Mouse (Mus musculus) megakaryocyte, adult 5-6 weeks (primary cell): Measurements from ENCODE around the gene Flrt2. TPM values are rescaled to one million over a fixed set of nuclear protein-coding genes. Genes with fewer than 3 reads are reported as not detected.

Experiments
- ATAC-seq: 2 replicates; pipeline ENCODE4 v1.8.0; 2016; ENCODE audit warnings: mild to moderate bottlenecking, inconsistent platforms; ENCODE audit not compliant: poor library complexity, severe bottlenecking
- total RNA-seq, 2 experiments: library from RNA; stranded (forward) in 1 of 2; stranded (reverse) in 1 of 2; fragments of 153-499, 151-499 nt in 1 of 2; fragments of 221-1000, 200-1000 nt in 1 of 2; gene quantifications; 2 replicates each; pipeline versions ENCODE4 v1.2.3 to v1.2.4; 2015 to 2017

Flrt2 gene
- total RNA-seq, 2 experiments from 2014 or later, result 0.02 TPM; not detected in 1

DNA sequence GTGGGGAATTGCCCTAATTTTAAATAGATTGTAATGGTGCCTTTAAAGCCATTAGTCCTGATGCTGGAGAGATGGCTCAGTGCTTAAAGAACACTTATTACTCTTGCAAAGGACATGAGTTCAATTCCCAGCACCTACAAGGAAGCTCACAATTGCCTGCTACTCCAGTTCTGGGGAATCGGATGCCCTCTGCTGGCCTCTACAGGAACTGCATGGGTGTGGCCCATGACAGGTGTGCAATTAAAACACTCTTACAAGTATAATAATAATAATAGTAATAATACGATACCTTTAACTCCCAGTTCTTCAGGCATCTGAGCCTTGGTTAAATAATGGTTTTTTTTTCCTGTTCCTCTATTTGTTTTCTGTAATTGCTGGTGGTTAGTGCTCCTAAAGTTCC lies 31.2 kb downstream of the Flrt2 start:
- 0 out of 2 replicates have a peak, but pooled peaks have one; percentile 27 for ATAC-seq

DNA sequence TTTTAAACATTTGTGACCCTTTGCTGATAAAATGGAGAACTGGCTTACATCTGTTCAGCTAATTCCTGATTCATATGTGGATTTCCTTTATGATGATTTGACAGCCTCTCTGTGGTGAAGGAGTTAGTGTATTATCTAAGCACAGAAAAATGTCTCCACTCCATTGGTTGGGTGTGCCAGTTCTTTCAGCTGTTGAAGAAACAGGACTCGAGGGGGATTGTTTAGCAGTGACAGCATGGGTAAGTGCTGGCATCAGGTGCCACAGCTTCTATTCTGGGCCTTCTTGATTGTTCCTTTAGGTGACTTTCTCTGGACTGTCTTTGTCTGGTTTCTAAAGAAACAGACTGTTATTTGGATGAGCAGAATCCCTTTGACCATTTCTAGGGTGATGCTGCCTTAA lies 42.0 kb downstream of the Flrt2 start:
- no peak for ATAC-seq

DNA sequence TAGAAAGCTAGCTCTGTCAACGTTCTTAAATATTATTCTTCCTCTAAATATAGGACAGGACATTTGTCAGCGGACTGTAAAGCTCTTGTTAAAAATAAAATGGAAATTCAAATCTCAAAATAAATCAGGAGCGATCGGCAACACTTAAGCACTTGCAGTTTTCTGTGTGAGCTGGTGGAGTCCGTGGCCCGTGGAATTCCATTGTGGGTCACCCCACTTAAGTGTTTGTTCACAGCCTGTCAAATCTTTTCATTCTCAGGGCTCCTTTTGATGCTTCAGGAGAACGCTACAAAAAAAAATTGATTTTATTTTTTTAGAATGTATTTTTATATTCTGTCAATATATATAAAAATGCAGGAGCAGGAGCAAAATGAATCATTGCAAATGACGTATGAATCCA lies 45.5 kb downstream of the Flrt2 start:
- ATAC-seq, result no peak

DNA sequence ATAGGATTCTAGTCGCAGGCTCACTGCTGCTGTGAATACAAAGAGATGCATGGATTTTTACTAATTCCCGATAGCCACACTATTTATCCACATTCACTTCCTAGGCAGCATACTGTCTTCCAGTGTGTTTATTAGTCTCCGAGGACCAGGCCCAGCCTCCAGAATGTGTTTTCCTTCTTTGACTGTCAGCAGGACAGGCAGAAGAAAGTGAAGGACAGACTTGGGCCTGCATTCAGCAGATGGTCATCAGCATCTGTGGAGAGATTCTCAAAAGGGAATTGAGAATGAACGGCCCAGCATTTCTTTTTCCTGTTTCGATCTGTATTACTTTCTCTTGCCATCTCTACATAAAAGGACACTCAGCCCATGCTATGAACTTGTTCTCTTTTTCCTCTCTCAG lies 46.0 kb downstream of the Flrt2 start:
- ATAC-seq, result peak; percentile 57

DNA sequence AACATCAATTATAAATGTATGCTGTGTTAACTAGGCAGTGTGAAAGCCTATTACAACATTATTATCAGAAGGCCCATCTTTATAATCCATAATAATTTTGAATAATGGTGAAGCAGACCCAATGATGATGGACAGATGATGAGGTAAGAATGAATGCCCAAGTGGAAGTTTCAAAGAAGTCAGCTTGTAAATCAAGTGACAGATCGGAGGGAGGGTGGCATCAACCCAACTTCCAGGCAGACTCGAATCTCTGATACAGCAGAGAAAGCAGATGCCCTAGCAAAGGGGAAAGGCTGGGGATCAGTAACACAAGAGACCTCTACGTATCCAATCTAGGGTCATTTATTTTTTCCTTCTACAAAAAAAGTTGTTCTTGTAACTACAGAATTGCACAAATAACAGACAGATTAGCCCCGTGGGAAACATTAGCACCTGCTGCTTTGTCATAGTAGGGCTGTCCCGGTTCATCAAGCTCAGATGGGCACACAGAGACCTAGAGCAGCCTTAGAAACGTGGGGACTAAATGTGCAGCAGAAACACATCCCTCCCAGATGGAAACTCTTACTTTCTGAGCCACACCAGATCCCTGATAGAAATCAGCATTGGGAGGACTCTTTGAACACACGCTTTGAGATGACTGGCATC lies 46.6 kb downstream of the Flrt2 start:
- no peak for ATAC-seq

DNA sequence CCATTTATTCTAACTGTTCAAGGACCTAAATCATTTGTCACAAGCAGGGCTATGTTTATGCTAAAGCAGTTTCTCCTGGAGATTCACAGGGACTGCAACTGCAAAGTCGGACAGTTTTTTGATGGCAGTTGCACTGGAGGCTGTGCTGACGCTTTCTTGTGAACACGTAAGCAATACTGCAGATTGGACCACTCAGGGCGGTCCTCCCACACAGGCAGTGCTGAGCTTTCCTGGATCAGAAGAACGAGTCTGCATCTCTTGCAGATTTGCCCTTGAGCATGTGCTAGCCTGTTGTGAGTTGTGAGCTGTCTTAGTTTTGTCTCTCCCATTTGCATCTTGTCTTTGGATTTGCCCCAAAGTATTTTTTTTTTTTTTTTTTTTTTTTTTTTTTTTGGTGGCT lies 47.7 kb downstream of the Flrt2 start:
- ATAC-seq, result no peak

DNA sequence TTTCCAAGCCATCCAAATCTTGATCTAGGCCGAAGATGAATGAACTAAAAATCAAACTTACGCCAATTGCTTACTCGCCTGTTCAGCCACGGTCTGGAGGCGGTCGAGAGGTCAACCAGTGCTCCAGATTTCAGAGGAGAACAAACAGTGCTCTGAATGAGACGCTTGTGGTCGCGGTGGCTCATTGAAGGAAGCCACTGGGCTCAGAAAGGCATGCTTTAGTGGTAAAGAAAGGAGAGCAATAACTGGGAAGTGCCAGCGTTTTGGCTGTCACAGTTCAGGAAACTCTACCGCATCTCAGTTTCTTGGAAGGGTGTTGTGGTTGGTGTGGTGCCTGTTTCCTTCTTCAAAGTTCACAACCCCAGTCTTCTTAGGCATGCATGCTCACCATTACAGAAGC lies 49.3 kb downstream of the Flrt2 start:
- peak; percentile 55 for ATAC-seq

DNA sequence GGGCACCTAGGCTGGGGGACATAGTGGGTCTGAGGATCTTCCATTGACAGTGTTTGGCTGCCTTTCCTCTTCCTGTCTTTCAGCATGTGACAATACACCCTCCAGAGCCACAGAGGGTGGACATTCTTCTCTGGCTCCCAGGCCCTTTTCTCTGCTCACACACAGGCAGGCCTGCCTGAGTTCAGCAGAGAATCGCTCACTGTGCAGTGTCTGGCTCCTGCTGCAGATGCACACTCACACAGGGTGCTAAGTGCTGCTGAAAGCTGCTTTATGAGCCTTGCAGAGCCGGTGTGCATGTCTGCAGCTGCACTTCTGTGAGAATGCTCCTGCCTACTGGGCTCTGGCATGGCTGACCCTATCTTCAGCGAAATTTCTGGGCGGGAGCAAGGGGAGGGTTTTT lies 52.3 kb downstream of the Flrt2 start:
- no peak for ATAC-seq

DNA sequence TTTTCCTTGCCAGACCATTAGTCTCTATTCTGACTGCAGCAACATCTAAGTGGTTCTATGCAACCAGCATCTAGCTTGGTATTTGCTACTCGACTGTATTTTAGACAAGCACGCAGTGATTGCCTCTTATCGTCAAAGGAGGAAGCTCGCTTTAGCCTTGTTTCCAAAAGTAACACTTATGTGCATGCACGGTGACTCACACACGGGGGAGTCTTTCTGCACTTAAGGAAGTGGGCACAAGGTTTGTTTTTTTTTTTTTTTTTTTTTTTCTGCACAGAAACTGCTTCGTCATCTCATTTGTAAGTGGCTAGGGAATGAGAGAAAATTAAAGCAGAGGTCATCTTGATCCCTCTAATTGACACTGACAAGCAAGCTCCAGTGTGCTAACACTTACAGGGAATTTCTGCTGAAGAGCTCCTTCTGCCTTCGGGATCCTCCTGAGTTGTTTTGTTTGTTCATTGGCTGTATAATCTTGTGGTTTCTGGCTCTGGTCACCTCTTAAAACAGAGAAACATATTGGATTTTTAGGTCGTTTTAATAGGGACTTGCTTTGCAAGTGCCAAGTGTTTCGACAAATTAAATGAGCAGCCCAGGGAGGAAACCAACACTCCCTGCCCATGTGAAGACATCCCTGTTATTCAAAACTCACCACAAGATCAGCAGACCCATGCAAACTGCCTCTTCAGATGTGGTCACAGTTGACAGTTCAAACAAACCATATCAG lies 55.0 kb downstream of the Flrt2 start:
- ATAC-seq, result peak; percentile 70

DNA sequence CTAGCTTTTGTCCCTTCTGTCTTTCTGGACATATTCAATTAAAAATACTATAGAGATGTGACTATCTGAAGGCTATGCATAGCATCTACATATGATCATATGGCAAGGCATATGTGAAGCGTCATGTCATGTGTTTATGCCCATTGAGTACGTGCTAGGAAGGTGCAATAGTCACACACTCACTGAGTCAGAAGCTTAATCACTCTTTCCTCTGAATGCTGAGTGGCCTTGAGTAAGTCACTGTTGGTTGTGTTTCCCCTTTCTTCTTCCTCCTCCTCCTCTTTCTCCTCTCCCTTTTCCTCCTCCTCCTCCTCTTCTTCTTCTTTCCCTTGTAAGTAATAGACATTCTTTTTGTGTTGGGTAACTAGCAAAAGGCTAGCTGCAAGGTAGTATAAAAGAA lies 56.7 kb downstream of the Flrt2 start:
- ATAC-seq, result peak; percentile 66

DNA sequence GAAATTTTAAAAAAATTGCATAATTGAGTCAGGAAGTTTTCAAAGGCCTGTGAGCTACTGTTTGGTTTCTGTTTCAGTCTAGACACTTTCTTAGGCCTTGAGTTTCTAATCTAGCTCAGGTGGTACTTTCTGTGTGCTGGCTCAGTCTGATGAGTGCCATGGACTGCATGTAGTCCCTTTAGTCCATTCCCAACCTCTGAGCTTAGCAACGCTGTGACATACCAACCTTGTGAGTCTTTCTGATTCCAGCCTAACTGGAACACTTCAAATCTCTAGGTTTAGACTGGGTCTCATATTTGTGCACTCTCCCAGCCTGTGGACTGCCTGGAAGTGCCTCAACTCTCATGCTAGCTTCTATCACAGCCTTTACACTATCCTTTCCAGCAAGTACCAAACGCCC lies 57.2 kb downstream of the Flrt2 start:
- peak; percentile 45 for ATAC-seq

DNA sequence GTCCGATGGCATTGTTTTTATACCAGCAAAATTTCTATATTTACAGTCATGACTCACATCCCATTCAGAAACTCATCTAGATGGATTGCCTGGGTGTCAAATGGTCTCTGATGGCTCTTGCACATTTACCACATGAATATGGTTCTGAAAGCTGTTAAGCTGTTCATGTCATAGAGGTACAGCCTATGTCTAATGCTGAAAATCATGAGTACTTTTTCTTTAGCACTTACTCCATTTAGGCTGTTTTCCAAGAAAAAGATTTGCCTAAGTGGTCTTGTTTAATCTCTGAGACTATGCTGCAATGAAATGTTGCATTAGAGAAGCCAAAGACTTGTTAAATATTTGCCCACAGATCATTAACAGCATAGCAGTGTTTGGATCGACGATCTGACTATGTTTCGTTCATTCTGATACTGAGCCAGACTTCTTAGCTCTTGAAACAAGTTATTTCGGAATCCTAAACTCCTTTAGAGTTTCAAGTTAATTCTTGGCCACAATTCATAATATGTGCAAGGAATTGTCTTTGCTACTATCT lies 67.3 kb downstream of the Flrt2 start:
- ATAC-seq, result no peak

DNA sequence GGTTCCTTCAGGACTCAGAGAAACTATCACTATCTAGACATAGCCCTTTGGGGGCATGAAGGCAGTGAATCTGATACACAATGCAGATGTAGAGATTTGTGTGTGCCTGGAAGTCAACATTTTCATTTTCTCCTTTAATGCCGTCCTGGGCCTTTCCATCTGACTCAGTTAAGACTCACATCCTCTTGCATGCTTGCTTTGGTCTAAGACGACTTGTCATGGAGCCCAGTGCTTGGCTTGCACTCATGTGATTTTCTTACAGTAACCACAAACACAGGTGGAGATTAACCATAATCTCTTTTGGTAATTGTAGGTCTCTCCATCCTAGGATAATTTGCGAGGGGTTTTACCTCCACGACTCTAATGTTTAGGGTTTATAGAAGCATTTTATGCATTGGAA lies 73.2 kb downstream of the Flrt2 start:
- ATAC-seq, result no peak

DNA sequence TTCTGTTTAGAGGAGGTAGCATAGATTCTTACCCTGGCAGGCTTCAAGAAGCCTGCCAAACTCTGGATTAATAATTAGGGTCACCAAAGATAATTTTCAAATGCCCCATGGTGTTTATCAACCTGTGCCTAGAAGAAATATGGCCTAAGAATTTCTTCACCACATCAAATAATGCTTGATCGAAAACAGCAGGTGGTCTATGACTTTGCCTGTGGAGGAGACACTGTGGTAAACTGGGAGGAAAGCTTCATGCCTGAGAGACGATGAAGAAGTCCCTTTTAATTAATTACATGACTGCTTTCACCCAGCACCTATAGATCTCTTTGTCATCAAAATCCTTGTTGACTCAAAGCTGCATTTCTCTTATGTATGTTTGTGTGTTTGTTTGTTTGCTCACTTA lies 77.0 kb downstream of the Flrt2 start:
- no peak for ATAC-seq

DNA sequence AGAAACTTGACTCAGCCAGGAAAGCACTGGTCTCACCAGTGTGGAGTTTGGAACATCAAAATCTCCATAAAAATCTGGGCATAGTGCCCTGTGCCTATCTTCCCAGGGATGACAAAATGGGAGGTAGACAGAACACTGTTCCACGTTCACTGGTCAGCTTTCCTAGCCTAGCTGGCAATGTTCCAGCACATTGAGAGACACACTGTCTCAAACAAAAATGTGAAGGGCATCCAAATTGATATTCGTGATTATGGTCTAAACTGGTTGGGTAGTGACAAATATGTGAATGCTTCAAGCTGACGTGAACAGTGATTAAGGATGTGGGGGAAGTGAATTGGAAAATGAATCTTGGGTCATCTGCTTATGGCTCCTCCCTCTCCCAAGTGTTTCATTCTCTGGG lies 78.2 kb downstream of the Flrt2 start:
- no peak for ATAC-seq

DNA sequence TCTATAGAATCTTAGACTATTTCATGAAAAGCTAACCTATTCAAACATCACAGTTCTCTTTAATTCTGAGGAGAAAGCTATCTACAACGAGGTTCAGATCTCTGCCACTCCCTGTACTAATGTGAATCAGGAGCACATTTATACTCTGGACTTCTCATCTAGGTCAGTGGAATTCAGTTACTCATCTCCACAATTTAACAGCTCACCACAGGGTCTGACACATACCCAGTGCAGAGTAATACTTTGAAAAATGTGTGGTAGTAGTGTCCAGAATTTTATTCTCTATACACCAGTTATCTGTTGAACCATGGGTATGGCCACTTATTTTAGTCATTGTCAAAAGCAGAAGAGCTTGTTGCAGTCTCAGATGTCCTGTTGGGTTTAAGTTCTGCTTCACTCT lies 98.1 kb downstream of the Flrt2 start:
- no peak for ATAC-seq

DNA sequence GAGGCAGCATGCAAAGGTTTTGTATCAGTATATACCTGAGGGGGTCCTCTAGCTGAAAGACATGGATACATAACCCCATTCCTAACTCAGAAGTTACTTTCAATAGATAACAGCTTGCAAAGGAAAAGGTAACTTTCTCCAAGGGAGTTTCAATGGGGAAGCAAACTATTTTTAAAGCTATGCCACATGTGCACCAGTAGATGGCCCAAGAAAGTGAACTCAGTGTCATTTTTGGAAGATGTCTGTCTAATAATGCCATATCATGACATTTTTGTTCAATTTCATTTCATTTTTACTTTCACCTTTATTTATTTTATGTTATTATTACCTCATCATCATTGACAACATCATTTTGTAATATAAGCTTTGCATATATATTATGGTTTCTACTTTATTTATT lies 124.6 kb downstream of the Flrt2 start:
- no peak for ATAC-seq
